In the genomic region with DNA sequence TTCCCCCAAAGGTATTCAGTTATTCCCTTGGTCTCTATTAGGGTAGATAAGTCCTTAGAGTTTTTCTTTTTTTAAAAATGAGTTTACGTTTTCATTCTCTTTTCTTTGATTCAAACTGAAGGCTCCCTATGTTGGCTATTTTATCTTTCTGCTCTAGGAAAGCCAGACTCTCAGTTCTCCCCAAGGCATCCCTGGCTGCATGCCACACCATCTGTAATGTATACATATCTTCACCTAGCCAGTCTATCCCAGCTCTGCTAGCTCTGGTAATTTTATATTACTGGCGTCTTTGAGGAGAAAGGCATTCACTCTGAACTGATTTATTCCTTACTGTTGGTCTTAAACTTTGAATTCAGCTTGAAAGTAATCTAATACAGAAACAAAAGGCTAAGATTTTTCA, we compare ENCODE assay signal across 11 mouse cellular contexts.
DNase-seq lines count a peak whose midpoint lies in the region; ATAC-seq and TF ChIP-seq lines count a peak whose summit lies in the region.
"Had no signal": no experiment of that assay in that cellular context is flagged by ENCODE, and none has a peak within 500 bp of the region (broad histone marks: within the 10 kb centered on the region; RNA-seq: fewer than 3 reads in every experiment).

No protein-coding gene starts in this region.

- DNase-seq in cerebellum, adult 9-10 months = peak; percentile 1
- DNase-seq in cerebellum, adult 11 months = no peak
- peak; percentile 47 for DNase-seq in NIH3T3 (ENCODE audit: low read depth)
- DNase-seq in left cerebral cortex, postnatal 4 days = peak; percentile 74
- no peak for DNase-seq in kidney, adult 2 months
- DNase-seq in heart, adult 18-20 months = no peak

- no peak for TF ChIP-seq POLR2A in kidney, adult 2 months (IDR thresholded peaks at IDR 0.05; ENCODE audit: low read depth, low read length)

- no peaks in the 10 kb centered on the region; the same call in 1 of the 2 replicates for H3K27me3 ChIP-seq in kidney, adult 2 months (replicated peaks; ENCODE audit: control insufficient read depth, insufficient read depth, low read length)
- H3K27me3 ChIP-seq: neural tube, embryonic 12.5 days had no signal

- TF ChIP-seq CTCF in kidney, adult 2 months (conservative IDR thresholded peaks at IDR 0.05; ENCODE audit: insufficient read depth, insufficient read length, low read depth, low read length) = no peak

- H3K4me3 ChIP-seq in kidney, adult 2 months (ENCODE audit: insufficient read depth, low read depth, low read length) = no peak overlapping the region
- H3K4me3 ChIP-seq: neural tube, embryonic 12.5 days had no signal

- ATAC-seq in frontal cortex, adult (ENCODE audit: low TSS enrichment) = peak; percentile 98
- ATAC-seq in megakaryocyte, adult 5-6 weeks (ENCODE audit: poor library complexity, severe bottlenecking) = no peak
- ATAC-seq: intestine, embryonic 16.5 days had no signal

- no peaks in the 10 kb centered on the region for H3K4me1 ChIP-seq in kidney, adult 2 months (ENCODE audit: control insufficient read depth, insufficient read depth, low read length)
- H3K4me1 ChIP-seq: neural tube, embryonic 12.5 days had no signal

- H3K27ac ChIP-seq in kidney, adult 2 months (ENCODE audit: insufficient read depth, low read depth, low read length) = no peak overlapping the region
- H3K27ac ChIP-seq: neural tube, embryonic 12.5 days; stomach, postnatal 0 days had no signal

- intact Hi-C loops in left cerebral cortex, postnatal 4 days (cut with DNase I) = no loop called here

- no peaks in the 10 kb centered on the region for H3K36me3 ChIP-seq in kidney, adult 2 months (ENCODE audit: control insufficient read depth, insufficient read depth, low read length)
- H3K36me3 ChIP-seq: neural tube, embryonic 12.5 days had no signal

- 77% methylated on average over 2 of the region's 2 CpGs for WGBS in kidney, adult 2 months

Comparison
In these comparisons a context has a peak if more than half of its experiments do, and no peak if none do; other contexts are left out.
1. DNase-seq: peak in cerebellum, adult 9-10 months (single experiment), NIH3T3 (single experiment) and left cerebral cortex, postnatal 4 days (single experiment); none in cerebellum, adult 11 months (single experiment), kidney, adult 2 months (single experiment) and heart, adult 18-20 months (0 of 2).